In the genomic region with DNA sequence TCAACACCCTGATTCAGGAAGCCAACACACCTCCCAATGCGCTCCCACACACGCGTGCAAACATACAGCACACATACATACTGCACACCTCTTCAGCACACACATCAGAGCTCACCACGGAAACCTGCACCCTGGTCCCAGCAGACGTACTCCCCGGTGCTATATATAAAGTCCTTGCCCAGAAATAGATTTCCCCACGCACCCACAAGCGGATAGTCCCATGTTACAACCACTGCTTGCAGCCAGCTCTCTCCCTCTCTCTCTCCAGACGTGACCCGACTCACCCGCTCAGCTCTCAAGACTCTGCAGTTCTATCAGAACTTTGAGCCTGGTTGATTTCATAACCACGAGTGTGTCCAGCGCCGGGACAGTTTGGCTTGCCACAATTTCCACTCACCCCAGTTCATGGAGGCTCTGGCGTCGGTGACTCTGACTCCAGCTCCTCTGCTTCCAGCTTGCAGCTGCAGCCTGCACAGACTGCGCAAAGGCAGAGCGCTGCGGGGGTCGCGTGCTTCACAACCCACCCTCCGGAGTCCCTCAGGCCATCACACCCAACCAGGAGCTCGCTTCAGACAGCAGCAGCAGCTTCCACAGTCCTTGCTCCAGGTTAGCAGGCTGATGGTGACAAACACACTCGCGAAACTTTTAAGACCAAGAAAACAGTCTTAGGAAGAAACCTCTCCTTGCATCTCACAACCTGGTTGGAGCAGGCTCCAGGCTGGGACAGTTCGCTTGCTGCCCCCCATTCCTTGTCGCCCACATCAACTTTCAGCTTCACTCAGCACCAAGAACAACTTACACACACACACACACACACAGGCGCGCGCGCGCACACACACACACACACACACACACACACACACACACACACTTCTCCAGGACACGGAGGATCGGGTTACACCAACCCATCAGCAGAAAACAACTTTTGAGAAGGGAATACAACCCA, we compare ENCODE assay signal across 8 mouse cellular contexts. TPM values are rescaled to one million over a fixed set of nuclear protein-coding genes. Genes with fewer than 3 reads are reported as not detected.
DNase-seq lines count a peak whose midpoint lies in the region; ATAC-seq and TF ChIP-seq lines count a peak whose summit lies in the region.

No protein-coding gene starts in this region.

- H3K9me3 ChIP-seq in ES-E14 (ENCODE audit: control insufficient read depth, insufficient read depth, low read depth, low read length), result no peaks in the 10 kb centered on the region

- in situ Hi-C loops in ES-E14 (cut with MboI; ENCODE audit: low sequenced_read_pairs in 2 of 2, unreplicated experiment in 2 of 2), result no loop called here

- H3K9ac ChIP-seq in ES-E14 (ENCODE audit: insufficient read depth, low read depth, low read length, poor library complexity, severe bottlenecking), result no peak overlapping the region

- H3K4me1 ChIP-seq in ES-E14 (ENCODE audit: control insufficient read depth in 2 of 2, insufficient read depth in 2 of 2, low read length in 2 of 2, poor library complexity in 1 of 2), result no peaks in the 10 kb centered on the region
- H3K4me1 ChIP-seq in cerebellum, adult 2 months (ENCODE audit: control insufficient read depth, insufficient read depth, low read length), result peaks cover 5% of the 10 kb centered on the region; the same call in 1 of the 2 replicates
- no peaks in the 10 kb centered on the region for H3K4me1 ChIP-seq in olfactory bulb, adult 2 months (ENCODE audit: control insufficient read depth, insufficient read depth, low read length)

- H3K27ac ChIP-seq in ES-E14 (ENCODE audit: insufficient read depth, low read depth, low read length, poor library complexity, severe bottlenecking), result no peak overlapping the region
- no peak overlapping the region for H3K27ac ChIP-seq in cerebellum, adult 2 months (ENCODE audit: insufficient read depth, low read length)
- H3K27ac ChIP-seq in olfactory bulb, adult 2 months (ENCODE audit: insufficient read depth, low read depth, low read length), result peak overlapping the region; percentile 15; the same call in 1 of the 2 replicates

- H3K36me3 ChIP-seq in ES-E14 (ENCODE audit: control insufficient read depth, insufficient read depth, low read length, poor library complexity, severe bottlenecking), result no peaks in the 10 kb centered on the region

- WGBS in cerebellum, adult 2 months, result 12% methylated on average over 34 of the region's 34 CpGs
- 5% methylated on average over 34 of the region's 34 CpGs for WGBS in olfactory bulb, adult 2 months

- no peak for TF ChIP-seq POLR2A in cerebellum, adult 2 months (IDR thresholded peaks at IDR 0.05; ENCODE audit: borderline replicate concordance, insufficient read depth, low read length)
- no peak for TF ChIP-seq POLR2A in olfactory bulb, adult 2 months (IDR thresholded peaks at IDR 0.05; ENCODE audit: insufficient read depth, low read depth, low read length)

- no peaks in the 10 kb centered on the region for H3K27me3 ChIP-seq in cerebellum, adult 2 months (ENCODE audit: control insufficient read depth, insufficient read depth, low read length)

- H3K4me3 ChIP-seq in ES-E14 (ENCODE audit: insufficient read depth in 1 of 2, low read depth in 1 of 2, low read length in 2 of 2, poor library complexity in 1 of 2, severe bottlenecking in 1 of 2), result peak overlapping the region; percentile 63 to 75
- peak overlapping the region; percentile 53 for H3K4me3 ChIP-seq in cerebellum, adult 2 months (replicated peaks; ENCODE audit: insufficient read depth, low read depth, low read length)
- H3K4me3 ChIP-seq in olfactory bulb, adult 2 months (ENCODE audit: insufficient read depth, low read depth, low read length), result peak overlapping the region; percentile 64

- no peak for ATAC-seq in activated CD4-positive, CD25-positive, alpha-beta regulatory T cell, adult 4 months

- DNase-seq in ES-E14 (ENCODE audit: low read depth, low spot score), result peak; percentile 7
- peak; percentile 29 to 42 for DNase-seq in cerebellum, adult 2 months
- DNase-seq in frontal cortex, adult 2 months (ENCODE audit: extremely low spot score in 1 of 2, low spot score in 1 of 2), result peak; percentile 25 to 45
- DNase-seq in heart, postnatal 4 days, result peak; percentile 60
- DNase-seq in layer of hippocampus, adult 8-10 months (ENCODE audit: low spot score in 2 of 2), result peak; percentile 14 to 20
- peak; percentile 52 to 55 for DNase-seq in lung, adult 18-20 months

- no peak for TF ChIP-seq CTCF in cerebellum, adult 2 months (IDR thresholded peaks at IDR 0.05; ENCODE audit: borderline replicate concordance, insufficient read depth, low read depth, low read length)
- TF ChIP-seq CTCF in olfactory bulb, adult 2 months (IDR thresholded peaks at IDR 0.05; ENCODE audit: insufficient read depth, low read depth, low read length), result no peak

TF ChIP-seq in ES-E14, 5 proteins besides CTCF, POLR2A, EP300 and RAD21:
- TF ChIP-seq HCFC1 (IDR thresholded peaks at IDR 0.05; ENCODE audit: borderline replicate concordance, insufficient read depth, low read length), result no peak

RNA-seq across cellular contexts. Expression of gene Ghr, which starts 1.2 kb away (rescaled TPM):
- total RNA-seq in ES-E14 (2012; rRNA removed), result 4.6 and 7.5 TPM in 2 replicates
- 4.8 and 5.0 TPM in 2 replicates for polyA plus RNA-seq in cerebellum, adult 2 months (2012; rRNA removed)
- 10.5 and 11.0 TPM in 2 replicates for polyA plus RNA-seq in frontal cortex, adult 2 months (2012; rRNA removed)
- 100 to 1,000 TPM; 109 to 111 TPM for total RNA-seq in heart, postnatal 4 days (2021)
- 10 to 100 TPM; 10.4 to 16.4 (median 13.4) TPM for total RNA-seq in layer of hippocampus, adult 8-10 months (2022)
- not detected in 2 replicates for polyA plus RNA-seq in olfactory bulb, adult 2 months (2012; ENCODE audit: insufficient read depth, insufficient read length, low replicate concordance, missing spikeins)
- polyA plus RNA-seq in activated CD4-positive, CD25-positive, alpha-beta regulatory T cell, adult 4 months (2017; shearing (Covaris generic)), result under 1 TPM; 0.10 to 0.78 TPM

Comparison
In these comparisons a context has a peak if more than half of its experiments do, and no peak if none do; other contexts are left out.
1. DNase-seq: peak in every context shown above with its lines; median percentile 60 in heart, postnatal 4 days; 54 in lung, adult 18-20 months; 36 in cerebellum, adult 2 months; 35 in frontal cortex, adult 2 months; 17 in layer of hippocampus, adult 8-10 months; 7 in ES-E14.